Mouse (Mus musculus) gastrocnemius, adult 18-20 months (tissue): ENCODE data around the gene Cilp2. TPM values are rescaled to one million over a fixed set of nuclear protein-coding genes. Genes with fewer than 3 reads are reported as not detected.

Experiments used
- DNase-seq: peaks from one replicate; pipeline ENCODE4 v3.0.0; 2021; ENCODE audit warnings: low spot score
- total RNA-seq, 2 experiments: library from RNA; stranded (reverse); gene quantifications; 2 replicates each; pipeline ENCODE4 v1.2.3; 2021

Gene Cilp2
- total RNA-seq, 2 experiments from 2014 or later: 2.5 to 2.7 TPM

DNA sequence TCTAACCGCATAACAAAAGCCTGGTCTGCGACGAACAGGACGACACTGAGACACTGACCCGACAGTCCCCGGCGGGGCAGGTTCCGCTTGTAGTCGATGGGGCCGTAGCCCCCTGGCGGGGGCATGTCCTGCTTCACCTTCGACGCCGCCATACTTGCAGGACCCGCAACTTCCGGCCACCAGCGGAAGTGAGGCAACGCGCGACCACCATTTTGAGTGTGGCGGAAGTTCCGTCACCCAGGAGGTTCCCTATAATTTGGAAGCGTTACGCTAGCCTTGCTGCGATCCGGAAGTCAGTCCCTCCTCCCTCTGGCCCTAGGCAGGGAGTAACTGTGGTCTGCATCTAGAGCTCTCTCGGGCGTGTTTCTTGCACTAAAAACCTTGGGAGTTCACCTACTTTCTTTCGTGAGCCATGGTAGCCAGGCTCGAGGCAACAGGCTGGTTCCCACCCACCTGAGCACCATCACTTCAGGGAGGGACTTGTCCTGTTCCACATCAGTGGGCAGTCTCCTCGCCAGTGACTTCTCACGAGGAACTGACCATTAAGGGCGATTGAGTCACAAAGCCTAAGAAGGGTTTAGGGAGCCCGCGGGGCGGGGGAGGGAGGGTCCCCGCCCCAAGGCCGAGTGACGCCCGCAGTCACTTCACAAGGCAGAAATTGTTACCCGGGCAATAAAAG is 14.1 kb upstream of the Cilp2 start:
- DNase-seq: peak; percentile 98

- DNase-seq: no peak
Measured at GRCm38 (mm10) chr8:69900895-69901451, 13.5 kb upstream of the Cilp2 start.

GRCm38 (mm10) chr8:69899876-69900275 is 12.4 kb upstream of the Cilp2 start:
- no peak for DNase-seq

DNA sequence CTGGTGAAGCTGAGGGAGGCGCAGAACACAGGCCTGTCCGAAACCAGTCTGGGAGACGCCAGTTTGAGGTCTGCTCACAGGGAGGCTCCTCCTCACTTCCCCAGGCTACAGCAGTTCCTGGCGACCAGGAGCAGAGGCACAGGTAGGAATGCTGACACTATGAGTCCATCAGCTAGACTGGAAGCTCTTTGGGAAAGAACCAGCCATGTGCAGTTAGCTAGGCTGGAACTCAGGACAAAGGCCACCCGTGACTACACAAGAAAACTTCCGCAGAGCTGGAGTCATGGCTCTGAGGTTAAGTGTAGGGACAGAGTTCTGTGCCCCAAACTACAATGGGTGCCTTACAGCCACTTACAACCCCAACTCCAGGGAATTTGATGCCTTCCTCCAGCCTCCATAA is 10.4 kb upstream of the Cilp2 start:
- DNase-seq: no peak

DNA sequence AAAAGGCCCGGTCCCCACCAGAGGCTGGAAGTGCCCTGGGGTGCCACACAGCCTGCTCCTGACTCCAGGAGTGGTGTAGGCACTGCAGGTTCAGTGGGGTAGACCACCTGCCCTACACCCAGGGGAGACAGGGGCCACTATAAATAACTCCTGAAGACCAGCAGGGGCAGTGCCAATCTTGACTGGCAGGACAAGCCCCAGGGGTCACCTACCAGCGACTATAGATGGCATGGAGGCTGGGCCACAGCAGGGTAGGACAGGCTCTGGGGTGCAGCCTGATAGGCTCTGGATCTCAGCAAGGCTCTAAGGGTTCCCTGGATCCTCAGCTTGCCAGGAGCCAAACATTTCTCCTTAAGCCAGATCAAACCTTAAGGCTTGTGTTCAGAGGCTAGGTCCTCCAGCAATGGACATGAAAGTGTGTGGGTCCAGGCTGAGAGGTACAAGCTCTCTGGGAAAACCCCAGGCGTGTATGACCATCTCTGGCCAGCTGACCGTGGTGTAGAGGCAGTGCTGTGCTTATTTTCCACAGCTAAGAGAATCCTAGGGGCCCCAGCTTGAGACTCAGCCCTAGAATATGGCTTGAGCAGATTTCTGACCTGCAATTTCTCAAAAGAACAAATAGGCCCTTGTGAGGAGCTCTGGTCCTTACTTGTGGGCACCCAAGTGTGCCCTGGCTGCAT is 8.4 kb upstream of the Cilp2 start:
- DNase-seq: no peak

DNA sequence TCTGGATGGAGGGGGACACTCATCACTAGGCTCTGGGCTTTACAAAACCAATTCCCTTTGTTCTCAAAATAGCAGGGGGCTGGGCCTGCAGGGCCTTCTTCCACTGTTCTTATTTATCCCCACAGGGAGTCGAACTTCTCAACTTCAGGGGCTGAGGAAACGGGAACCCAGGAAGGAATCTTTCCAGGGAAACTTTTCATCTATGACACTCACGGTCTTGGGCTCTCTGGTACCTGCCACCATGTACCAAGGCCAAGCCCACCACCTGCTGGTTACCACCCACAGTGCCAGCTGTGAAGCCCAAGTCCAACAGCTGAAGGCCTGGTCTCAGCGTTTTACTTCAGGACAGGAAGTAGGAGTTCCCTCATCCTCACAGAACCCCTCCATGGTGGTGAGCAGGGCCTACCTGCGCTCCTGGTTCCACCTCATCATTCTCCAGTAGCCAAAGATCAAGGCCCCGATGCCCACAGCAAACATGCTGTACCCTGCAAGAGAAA is 7.4 kb upstream of the Cilp2 start:
- no peak for DNase-seq

DNA sequence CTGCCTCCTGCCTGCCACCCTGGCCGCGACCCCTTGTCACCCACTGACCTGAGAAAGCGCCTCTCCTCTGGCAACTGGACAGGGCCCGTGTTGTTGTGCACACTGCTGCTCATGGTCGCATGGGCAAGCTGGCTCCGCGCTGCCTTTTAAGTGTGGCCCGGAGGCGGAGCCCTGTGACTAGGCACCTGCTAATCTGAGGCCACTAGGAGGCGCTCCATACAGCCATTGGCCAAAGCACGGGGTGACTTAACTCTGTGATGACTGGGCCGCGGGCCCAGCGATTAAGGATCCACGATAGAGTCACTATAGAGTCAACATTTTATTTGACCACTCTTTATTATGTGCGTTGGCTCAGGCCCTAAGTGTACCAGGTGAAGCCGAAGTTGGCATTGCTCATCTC is 6.4 kb upstream of the Cilp2 start:
- no peak for DNase-seq

GRCm38 (mm10) chr8:69890813-69891241 is 3.3 kb upstream of the Cilp2 start:
- DNase-seq: no peak

GRCm38 (mm10) chr8:69888902-69889301 is 1.4 kb upstream of the Cilp2 start:
- DNase-seq: no peak

DNA sequence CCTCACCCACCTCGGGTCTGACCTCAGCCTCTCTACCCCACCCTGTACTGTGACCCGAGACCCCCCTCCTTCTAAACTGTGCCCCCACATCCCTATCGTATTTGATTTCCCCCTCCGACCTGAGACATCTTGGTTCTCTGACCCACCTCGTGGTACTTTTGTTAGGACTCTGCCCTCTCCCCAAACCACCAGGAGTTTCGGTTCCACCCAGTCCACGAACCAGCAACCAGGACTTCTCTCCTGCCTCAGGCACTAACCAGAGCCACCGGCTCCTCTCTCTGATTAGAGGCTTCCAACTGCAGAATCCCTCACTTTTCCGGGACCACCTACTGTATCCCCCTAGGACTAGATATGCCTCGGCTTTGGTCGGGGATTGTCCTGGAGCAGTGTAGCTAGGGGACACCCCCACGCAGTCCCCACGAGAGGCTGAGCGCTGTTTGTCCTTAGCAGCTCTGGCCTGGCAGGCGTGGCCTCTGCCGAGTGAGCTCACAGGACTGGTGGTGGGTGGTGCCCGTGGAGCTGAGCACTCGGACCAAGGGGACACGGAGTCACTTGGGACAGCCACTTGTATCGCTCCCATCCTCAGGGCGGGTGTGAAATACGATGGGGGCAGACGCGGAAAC is 868 bp upstream of the Cilp2 start:
- DNase-seq: no peak

- DNase-seq: no peak
Measured at GRCm38 (mm10) chr8:69884141-69884540, 3.3 kb downstream of the Cilp2 start.

GRCm38 (mm10) chr8:69882833-69883600 is 4.5 kb downstream of the Cilp2 start:
- no peak for DNase-seq

DNA sequence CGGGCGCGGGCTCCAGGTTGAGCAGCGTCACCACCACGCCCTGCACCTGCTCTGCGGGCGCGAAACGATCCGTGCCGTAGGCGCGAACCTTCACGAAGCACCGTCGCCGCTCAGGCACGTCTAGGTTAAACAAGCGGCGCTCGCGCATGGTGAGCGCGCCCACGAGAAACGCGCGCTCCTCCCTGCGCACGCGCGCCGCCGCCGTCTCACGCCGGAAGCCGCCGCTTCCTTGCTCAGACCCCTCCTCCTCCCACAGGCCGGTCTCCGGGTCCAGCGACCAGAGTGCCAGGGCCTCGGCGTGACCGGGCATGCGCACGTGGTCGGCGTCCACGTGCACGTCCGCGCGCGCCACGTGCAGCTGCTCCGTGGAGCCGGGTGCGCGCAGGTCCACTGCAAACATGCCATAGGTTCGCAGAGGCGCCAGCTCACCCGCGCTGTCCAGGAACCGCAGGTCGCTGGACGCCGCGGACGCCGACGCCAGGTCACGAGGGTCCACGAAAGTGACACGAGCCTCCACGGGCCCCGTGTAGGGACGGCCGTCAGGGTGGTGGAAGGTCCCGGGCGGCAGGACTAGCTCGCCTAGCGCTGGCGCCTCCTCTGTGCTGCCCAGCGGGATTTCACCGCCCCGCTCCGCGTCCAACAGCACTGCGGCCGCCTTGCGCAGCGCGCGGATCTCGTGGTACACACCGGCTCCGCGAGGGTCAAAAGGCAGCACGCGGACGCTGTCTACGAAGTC is 5.3 kb downstream of the Cilp2 start:
- no peak for DNase-seq

GRCm38 (mm10) chr8:69881261-69881865 is 6.1 kb downstream of the Cilp2 start:
- no peak for DNase-seq

GRCm38 (mm10) chr8:69880841-69881240 is 6.6 kb downstream of the Cilp2 start:
- DNase-seq: no peak

DNA sequence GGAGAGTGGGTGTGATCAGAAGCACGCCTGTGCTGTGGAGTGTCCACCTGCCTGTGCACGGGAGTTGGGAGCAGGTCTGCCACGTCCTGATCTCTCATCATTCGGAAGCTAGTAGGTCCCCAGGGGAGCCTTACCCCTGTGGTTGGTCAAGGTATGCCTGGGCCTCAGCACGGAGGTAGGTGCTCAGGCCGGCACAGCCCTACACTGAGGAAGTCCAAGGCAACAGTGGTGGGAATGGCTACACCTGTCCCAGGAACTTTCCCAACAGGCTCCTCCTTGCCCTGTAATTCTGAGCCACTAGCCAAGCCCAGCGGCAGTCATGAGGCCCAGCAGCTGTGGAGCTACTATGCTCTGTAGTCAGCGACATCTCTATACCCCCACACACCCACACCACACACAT is 7.8 kb downstream of the Cilp2 start:
- no peak for DNase-seq

DNA sequence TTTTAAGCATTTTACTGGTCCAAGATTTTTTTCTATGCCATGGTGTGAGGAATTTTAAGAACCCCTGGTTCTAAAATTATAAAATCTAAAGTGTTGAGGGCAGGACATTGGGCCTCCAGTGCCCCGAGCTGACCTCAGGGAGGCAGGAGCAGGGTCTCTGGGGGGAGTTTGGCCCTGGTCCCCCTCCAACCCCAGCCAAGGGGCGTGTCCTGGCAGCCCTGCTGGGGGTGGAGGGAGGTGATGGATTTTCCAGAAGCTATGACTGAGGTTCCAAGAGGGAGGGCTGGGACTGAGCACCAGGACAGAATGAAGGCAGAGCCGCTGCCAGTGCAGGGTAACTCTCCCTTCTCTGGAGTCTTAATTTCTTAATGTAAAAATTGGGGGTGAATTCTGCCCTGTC is 9.5 kb downstream of the Cilp2 start:
- no peak for DNase-seq

GRCm38 (mm10) chr8:69877396-69877795 is 10.1 kb downstream of the Cilp2 start:
- DNase-seq: no peak

GRCm38 (mm10) chr8:69876967-69877366 is 10.5 kb downstream of the Cilp2 start:
- no peak for DNase-seq

- no peak for DNase-seq
Measured at GRCm38 (mm10) chr8:69876097-69876496, 11.4 kb downstream of the Cilp2 start.
